Mouse (Mus musculus) macrophage (primary cell): Measurements from ENCODE around the gene Dnah12. TPM values are rescaled to one million over a fixed set of nuclear protein-coding genes. Genes with fewer than 3 reads are reported as not detected.
"Not testable (repeated sequence)": the region's sequence is repeated elsewhere in the genome, so short reads cannot be mapped to it uniquely, and the experiment has no call there.

Experiments used
- H3K27ac ChIP-seq: fragments of 350-480 bp; formaldehyde crosslinking; 2 replicates; pipeline ENCODE4 v1.9.0; 2021
- H3K36me3 ChIP-seq: fragments of 350-480 bp; formaldehyde crosslinking; 2 replicates; pipeline ENCODE4 v1.9.0; 2021; ENCODE audit errors: inconsistent target
- H3K4me3 ChIP-seq: fragments of 350-480 bp; formaldehyde crosslinking; 2 replicates; pipeline ENCODE4 v1.9.0; 2021; ENCODE audit errors: inconsistent target
- H3K79me2 ChIP-seq: fragments of 350-480 bp; formaldehyde crosslinking; 2 replicates; pipeline ENCODE4 v1.9.0; 2021; ENCODE audit errors: inconsistent target
- WGBS: methylation state at CpG from one replicate; pipeline ENCODE4 v1.1.7; 2026; ENCODE audit warnings: inconsistent platforms; ENCODE audit not compliant: missing documents; 5-methylcytosine and 5-hydroxymethylcytosine counted together
- polyA plus RNA-seq: library from polyadenylated mRNA; stranded (reverse); fragments of 250-400 nt; gene quantifications from 3 replicates; pipeline ENCODE4 v1.2.4, GENCODE M21; 2018; ENCODE audit warnings: inconsistent platforms

The Dnah12 gene
- polyA plus RNA-seq, 1 experiment from 2014 or later, result not detected

DNA sequence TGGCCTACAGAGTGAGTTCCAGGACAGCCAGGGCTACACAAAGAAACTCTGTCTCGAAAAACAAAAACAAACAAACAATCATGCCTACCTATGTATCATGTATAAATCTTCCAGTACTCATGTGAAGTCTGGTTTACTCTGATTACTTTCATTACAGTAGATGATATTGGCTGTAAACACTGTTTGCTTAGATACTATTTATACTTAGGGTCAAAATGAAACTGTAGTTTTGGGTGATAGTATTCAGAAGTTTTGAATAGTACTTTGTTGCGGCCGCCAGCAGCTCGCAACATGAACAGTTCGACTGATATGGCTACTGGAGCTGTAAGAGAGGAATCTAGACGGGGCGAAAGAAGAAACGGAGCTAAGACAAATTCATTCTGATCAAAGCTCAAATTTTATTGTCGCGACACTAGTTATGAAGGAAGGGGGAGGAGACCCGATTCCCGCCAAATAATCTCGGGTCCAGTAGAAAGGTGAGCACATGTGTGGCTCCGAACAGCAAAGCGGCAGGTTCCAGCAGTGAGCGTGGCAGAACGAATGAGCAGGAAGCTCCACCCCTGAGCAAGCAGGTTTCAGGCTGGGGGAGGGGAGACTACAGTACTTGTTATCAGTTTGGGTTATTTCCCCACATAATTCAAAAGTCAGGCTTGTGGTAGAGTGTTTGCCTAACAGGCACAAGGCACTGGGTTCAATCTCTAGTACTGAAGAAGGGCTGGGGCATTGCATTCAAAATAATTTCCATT lies 21.0 kb upstream of the Dnah12 start:
- not testable (repeated sequence) for H3K27ac ChIP-seq, H3K36me3 ChIP-seq
- Histone ChIP-seq H3K79me2 (peaks cover 18% of the 10 kb centered on the region), H3K4me3 (peak overlapping the region; percentile 2; the same call in 1 of the 2 replicates)
- 33% methylated on average over 11 of the region's 17 CpGs for WGBS

GRCm38 (mm10) chr14:26674476-26675169 lies 18.5 kb upstream of the Dnah12 start:
- 91% methylated on average over 2 of the region's 2 CpGs for WGBS
- not testable (repeated sequence) for H3K27ac ChIP-seq, H3K79me2 ChIP-seq, H3K4me3 ChIP-seq, H3K36me3 ChIP-seq

DNA sequence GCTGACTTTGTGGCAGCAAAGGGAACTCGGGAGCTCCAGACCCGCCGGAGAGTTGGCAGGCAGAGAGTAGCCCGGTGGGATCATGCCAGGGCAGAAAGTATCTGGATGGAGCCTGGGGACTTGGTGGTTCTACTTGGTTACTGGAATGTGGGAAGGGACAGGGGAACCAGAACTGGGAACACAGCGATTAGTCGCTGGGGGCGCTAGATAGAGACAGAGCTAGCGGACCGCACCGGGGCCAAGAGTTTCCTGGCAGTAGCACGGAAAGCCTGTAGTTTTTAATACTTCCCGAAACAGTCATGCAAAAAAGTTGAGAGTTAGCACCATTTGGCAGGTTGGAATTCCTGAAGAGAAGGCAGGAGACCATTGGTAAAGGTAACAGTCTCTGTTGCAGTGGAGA lies 17.7 kb upstream of the Dnah12 start:
- WGBS, result 16% methylated on average over 12 of the region's 12 CpGs
- H3K27ac ChIP-seq, result no peak overlapping the region
- no peak overlapping the region for H3K4me3 ChIP-seq
- no peaks in the 10 kb centered on the region for H3K79me2 ChIP-seq
- no peaks in the 10 kb centered on the region for H3K36me3 ChIP-seq

- Histone ChIP-seq H3K27ac (no peak overlapping the region), H3K4me3 (no peak overlapping the region), H3K79me2 (no peaks in the 10 kb centered on the region), H3K36me3 (no peaks in the 10 kb centered on the region)
- WGBS, result 25% methylated on average over 5 of the region's 5 CpGs
These were observed 17.3 kb upstream of the Dnah12 start for GRCm38 (mm10) chr14:26675791-26676190.

- no peaks in the 10 kb centered on the region for H3K79me2 ChIP-seq
- H3K4me3 ChIP-seq, result no peak overlapping the region
- WGBS, result 65% methylated on average over 2 of the region's 2 CpGs
- no peaks in the 10 kb centered on the region for H3K36me3 ChIP-seq
- no peak overlapping the region for H3K27ac ChIP-seq
These were observed 2.3 kb upstream of the Dnah12 start for GRCm38 (mm10) chr14:26690727-26691126.

DNA sequence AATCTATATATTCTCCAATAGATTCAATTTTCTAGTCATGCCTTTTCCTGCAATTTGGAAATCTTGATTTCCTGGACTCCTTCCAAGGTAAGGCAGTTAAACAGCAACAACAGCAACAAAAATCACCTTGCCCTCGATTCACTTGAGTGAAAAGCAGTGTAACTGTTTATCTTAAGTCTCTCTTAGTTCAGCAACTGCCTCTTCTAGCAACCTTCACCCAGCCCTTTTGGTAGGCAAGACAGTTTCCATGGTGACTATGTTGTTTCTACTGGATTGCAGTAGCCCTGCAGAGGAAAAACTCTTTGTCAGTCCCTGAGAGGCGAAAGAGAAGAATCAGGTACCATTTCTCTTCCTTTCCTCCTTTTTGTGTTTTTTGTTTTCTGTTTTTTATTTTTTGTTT lies 1.7 kb upstream of the Dnah12 start:
- H3K27ac ChIP-seq, result no peak overlapping the region
- no peak overlapping the region for H3K4me3 ChIP-seq
- 71% methylated on average over 2 of the region's 2 CpGs for WGBS
- no peaks in the 10 kb centered on the region for H3K79me2 ChIP-seq
- no peaks in the 10 kb centered on the region for H3K36me3 ChIP-seq

DNA sequence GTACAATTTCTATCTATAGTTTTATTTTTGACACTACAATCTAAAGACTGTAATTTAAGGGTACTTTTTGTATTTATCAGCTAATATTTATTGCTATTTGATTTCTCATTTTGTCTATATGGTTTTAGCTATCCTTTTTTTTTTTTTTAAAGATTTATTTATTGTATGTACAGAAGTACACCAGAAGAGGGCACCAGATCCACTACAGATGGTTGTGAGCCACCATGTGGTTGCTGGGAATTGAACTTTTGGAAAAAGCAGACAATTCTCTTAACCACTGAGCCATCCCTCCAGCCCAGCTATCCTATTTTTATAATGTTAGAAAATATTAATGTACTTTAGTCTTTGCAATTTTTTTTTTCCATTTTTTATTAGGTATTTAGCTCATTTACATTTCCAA lies 4.8 kb downstream of the Dnah12 start:
- Histone ChIP-seq H3K27ac (no peak overlapping the region), H3K4me3 (no peak overlapping the region), H3K79me2 (no peaks in the 10 kb centered on the region), H3K36me3 (no peaks in the 10 kb centered on the region)

DNA sequence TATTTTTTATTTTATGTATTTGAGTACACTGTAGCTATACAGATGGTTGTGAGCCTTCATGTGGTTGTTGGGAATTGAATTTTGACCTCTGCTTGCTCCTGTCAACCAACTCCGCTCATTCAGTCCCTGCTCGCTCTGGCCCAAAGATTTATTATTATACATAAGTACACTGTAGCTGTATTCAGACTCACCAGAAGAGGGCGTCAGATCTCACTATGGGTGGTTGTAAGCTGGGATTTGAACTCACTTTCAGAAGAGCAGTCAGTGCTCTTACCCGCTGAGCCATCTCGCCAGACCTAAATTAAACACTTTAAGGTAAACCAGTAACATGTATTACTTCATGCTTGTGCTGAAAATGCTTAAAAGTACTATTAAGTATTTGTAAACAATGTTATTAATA lies 12.2 kb downstream of the Dnah12 start:
- not testable (repeated sequence) for H3K36me3 ChIP-seq, H3K4me3 ChIP-seq, H3K27ac ChIP-seq, H3K79me2 ChIP-seq
- 90% methylated on average over 5 of the region's 5 CpGs for WGBS

- 81% methylated on average over 2 of the region's 2 CpGs for WGBS
- not testable (repeated sequence) for H3K27ac ChIP-seq, H3K36me3 ChIP-seq, H3K4me3 ChIP-seq, H3K79me2 ChIP-seq
These were observed 26.6 kb downstream of the Dnah12 start for GRCm38 (mm10) chr14:26719696-26720095.

- 86% methylated on average over 3 of the region's 3 CpGs for WGBS
- Histone ChIP-seq H3K79me2 (no peaks in the 10 kb centered on the region), H3K4me3 (no peak overlapping the region), H3K36me3 (no peaks in the 10 kb centered on the region), H3K27ac (no peak overlapping the region)
These were observed 31.8 kb downstream of the Dnah12 start for GRCm38 (mm10) chr14:26724898-26725297.

- no peaks in the 10 kb centered on the region for H3K36me3 ChIP-seq
- peak overlapping the region; percentile 31 for H3K27ac ChIP-seq
- WGBS, result 0% methylated on average over 8 of the region's 8 CpGs
- H3K79me2 ChIP-seq, result no peaks in the 10 kb centered on the region
- no peak overlapping the region for H3K4me3 ChIP-seq
These were observed 65.5 kb downstream of the Dnah12 start for GRCm38 (mm10) chr14:26758566-26758965.

DNA sequence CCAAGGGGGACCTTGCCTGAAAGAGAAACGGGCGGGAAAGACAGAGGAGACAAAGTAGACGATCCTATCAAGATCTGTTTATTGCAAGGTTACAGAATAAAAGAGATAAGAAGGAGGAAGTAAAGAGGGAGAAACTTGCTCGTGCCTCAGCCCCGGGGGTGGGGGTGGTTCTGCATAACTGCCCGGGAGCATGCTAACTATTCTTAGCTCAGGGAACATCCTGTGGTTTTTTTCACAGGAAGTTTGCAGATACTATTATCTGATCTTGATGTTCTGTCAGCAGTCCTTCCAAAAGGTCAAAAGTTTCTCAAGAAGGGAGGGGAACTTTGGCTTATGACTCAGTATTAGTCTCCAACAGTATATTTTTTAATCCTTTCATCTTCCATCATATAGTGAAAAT lies 71.8 kb downstream of the Dnah12 start:
- H3K27ac ChIP-seq, result peak overlapping the region; percentile 53
- H3K79me2 ChIP-seq, result no peaks in the 10 kb centered on the region
- no peak overlapping the region for H3K4me3 ChIP-seq
- 40% methylated on average over 6 of the region's 6 CpGs for WGBS
- H3K36me3 ChIP-seq, result no peaks in the 10 kb centered on the region

DNA sequence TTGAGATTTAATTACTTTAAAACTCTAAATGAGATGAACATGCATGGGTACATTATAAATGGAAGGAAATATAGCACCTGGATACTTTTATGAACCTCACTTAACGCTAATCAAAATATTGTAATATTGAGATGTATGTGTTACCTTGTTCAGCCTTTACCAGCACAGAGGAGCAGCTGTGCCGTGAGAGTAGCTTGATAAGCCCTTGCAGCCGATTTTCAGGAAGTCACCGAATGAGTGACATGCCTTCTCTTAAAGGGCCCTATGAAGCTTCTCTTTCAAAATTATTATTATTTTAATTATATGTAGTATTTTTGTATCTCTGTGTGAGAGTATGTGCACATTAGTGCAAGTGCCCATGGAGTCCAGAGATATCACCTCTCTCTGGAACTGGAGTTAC lies 75.1 kb downstream of the Dnah12 start:
- H3K27ac ChIP-seq, result no peak overlapping the region
- H3K4me3 ChIP-seq, result no peak overlapping the region
- 55% methylated on average over 4 of the region's 4 CpGs for WGBS
- H3K79me2 ChIP-seq, result no peaks in the 10 kb centered on the region
- H3K36me3 ChIP-seq, result no peaks in the 10 kb centered on the region

- WGBS, result 93% methylated on average over 4 of the region's 4 CpGs
- Histone ChIP-seq H3K79me2 (no peaks in the 10 kb centered on the region), H3K27ac (no peak overlapping the region), H3K36me3 (no peaks in the 10 kb centered on the region), H3K4me3 (no peak overlapping the region)
These were observed 80.5 kb downstream of the Dnah12 start for GRCm38 (mm10) chr14:26773536-26773935.

- H3K27ac ChIP-seq, result no peak overlapping the region
- no peak overlapping the region for H3K4me3 ChIP-seq
- no peaks in the 10 kb centered on the region for H3K36me3 ChIP-seq
- H3K79me2 ChIP-seq, result no peaks in the 10 kb centered on the region
- 15% methylated on average over 4 of the region's 4 CpGs for WGBS
These were observed 90.7 kb downstream of the Dnah12 start for GRCm38 (mm10) chr14:26783731-26784130.
